Mouse (Mus musculus) lung, postnatal 14 days (tissue): Measurements from ENCODE around the gene Gfod2.

ENCODE experiments used
- DNase-seq: peaks from one replicate; pipeline ENCODE4 v3.0.0; 2021

Gfod2 gene

DNA sequence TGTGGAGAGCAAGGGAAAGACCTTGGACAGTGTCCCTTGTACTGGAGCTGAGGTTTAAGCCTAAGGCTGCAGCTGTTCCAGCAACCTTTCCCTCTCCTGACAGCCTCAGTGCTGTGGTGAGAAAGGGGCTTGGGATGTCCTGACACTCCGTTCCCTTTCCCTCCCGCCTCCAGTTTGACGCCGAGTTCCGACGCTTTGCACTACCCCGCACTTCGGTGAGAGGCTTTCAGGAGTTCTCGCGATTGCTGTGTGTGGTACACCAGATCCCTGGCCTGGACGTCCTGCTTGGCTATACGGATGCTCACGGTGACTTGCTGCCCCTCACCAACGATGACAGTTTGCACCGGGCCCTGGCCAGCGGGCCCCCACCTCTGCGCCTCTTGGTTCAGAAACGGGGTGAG is 56.5 kb downstream of the Gfod2 start:
- DNase-seq, result no peak

DNA sequence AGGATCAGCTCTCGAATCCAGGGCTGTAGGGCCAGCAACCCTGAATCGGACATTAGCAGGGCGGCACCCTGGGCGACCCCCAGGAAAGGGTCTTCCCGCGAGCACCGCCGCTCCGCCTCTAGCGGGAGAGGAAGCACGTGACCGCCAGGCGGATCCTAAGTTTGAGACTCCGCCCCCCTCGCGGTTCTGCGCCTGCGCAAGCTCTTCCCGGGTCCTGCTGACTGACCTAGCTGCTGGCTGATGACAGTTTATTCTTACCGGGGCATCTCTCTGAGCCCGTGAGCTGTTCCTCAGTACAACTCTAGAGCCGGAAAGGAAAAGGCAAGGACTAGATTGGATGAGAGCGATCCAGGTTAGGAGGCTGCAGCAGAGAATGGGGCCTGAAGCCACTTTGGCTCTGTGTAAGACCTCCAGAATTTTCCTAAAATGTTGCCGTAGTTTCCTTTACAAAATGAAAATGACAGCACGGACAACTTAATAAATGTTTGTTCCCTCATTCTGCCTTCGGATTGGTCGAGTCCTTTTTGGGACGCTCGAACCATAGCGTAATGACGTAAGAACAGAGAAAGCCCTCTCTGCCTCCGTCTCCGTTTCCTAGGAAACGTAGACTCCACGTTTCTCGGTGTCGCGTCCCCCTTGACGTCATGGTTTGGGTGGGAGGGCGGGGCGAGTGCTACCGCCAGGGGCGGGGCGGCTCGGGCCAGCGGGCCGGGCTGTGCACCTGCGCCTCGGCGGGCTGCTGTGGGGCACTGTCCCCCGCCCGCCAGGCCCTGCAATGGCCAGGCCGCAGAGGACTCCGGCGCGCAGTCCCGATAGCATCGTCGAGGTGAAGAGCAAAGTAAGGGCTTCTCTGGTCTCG is 57.3 kb downstream of the Gfod2 start, which contains the start of the genes Acd and Pard6a:
Gene Acd, minus strand, starts transcription at position 137 of the 859 bp plus-strand sequence.
Gene Pard6a, plus strand, starts transcription at position 183 of the 859 bp plus-strand sequence.
- peak; percentile 98 for DNase-seq

DNA sequence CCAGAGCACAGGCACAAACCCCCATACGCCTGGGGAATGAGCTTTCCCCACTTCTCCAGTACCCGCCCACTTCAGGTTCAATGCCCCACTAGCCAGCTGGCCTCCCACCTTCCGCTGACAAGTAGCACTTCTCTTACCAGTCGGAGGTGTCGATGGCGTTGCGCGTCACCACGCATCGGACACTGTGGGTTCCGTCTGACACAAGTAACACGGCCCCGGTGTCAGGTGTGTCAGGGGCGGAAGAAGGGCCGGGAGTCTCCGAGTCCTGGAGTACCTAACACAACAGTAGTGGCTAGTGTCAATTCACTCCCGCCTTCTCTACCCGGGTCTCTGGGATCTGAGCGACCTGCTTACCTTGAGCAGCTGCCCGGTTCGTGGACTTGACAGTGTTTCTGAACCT is 57.9 kb downstream of the Gfod2 start:
- DNase-seq, result peak; percentile 52

DNA sequence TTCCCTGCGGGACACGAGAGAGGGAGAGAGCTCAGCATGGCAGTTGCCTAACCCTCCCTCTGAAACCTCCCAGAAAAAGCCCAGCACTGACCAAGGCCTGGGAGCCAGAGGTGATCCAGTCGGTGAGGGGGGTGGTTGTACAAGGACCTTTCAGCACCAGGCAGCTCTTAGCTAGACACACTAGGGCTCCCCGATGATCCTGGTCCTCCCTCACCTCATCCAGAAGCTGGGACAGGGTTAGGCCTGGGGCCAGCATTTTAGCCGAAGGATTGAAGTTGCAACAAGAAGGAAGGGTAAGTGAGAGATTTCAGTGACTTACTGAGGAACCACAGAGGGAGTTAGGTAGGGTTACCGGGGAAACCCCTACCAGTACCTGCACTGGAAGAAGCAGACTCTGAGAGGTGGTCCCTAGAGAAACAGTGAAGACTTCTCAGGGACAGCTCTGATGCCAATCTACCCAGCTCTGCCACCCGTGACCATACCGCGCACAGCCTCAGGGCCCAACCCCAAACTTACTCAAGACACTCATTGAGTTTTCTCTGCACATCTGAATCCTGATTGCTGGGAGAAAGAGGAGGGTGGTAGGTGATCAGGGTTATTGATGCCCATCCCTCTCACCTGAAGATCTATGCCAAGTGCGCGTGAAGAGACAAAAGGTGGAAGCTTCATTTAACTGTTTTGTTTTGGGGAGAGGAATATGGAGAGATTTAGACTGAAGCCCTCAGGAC is 58.8 kb downstream of the Gfod2 start:
- no peak for DNase-seq

DNA sequence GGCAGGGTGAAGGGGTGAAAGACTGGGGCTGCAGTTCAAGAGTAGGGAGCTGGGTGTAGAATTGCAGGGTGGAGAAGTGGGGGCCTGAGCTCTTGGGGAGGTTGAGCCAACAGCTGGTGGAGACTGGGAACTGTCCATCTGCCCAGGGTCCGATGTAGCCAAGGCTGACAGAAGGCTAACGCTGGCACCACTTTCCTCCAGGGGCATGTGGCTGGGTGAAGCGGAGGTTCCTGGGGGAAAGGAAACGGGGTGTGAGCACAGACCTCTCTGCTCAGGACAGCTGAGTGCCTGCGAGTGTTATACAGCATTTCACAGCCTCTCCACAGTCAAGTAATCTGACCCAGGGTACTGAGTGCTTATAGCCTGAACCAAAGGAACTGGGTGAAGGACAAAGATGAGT is 59.7 kb downstream of the Gfod2 start:
- DNase-seq, result no peak

DNA sequence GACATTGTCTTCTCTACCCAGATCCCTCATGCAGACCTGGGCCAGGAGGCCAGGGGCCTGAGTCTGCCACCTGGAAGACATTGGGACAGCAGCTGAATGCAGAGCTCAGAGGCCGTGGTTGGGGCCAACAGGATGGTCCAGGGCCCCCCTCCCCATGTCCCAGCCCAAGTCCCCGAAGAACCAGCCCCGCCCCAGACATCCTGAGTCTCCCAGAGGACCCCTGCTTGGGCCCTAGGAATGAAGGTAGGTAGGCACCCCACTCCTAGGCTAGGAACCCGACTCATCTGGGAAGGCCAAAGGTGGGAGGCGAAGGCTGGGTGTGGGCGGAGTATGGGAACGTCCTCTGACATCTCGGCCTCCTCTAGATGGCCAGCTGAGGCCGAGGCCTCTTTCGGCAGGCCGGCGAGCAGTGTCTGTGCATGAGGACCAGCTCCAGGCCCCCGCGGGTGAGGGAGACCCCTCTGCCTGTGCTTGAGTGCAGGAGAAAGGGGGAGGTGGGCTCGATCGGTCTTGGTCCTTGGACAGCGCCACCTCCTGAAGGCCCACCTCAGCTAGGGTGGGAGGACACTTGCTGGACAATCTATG is 61.2 kb downstream of the Gfod2 start:
- no peak for DNase-seq

DNA sequence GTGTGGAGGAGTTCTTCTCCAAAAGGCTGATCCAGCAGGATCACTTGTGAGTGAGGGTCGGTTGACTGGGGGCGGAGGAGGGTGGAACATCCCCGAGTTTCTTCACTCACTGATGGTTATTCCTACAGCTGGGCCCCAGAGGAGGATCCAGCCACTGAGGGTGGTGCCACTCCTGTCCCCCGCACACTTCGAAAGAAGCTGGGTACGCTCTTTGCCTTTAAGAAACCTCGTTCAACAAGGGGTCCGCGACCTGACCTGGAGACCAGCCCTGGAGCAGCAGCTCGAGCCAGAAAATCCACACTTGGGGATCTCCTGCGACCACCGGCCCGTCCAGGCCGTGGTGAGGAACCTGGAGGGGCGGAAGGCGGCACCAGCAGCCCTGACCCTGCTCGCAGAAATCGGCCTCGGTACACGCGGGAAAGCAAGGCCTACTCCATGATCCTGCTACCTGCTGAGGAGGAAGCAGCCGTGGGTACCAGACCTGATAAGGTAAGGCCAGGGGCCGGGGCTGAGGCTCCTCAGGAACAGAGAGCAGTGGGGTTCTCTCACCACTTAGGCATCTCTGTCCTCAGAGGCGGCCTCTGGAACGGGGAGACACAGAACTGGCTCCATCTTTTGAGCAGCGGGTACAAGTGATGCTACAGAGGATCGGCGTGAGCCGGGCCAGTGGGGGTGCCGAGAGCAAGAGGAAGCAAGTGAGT is 63.2 kb downstream of the Gfod2 start:
- no peak for DNase-seq

DNA sequence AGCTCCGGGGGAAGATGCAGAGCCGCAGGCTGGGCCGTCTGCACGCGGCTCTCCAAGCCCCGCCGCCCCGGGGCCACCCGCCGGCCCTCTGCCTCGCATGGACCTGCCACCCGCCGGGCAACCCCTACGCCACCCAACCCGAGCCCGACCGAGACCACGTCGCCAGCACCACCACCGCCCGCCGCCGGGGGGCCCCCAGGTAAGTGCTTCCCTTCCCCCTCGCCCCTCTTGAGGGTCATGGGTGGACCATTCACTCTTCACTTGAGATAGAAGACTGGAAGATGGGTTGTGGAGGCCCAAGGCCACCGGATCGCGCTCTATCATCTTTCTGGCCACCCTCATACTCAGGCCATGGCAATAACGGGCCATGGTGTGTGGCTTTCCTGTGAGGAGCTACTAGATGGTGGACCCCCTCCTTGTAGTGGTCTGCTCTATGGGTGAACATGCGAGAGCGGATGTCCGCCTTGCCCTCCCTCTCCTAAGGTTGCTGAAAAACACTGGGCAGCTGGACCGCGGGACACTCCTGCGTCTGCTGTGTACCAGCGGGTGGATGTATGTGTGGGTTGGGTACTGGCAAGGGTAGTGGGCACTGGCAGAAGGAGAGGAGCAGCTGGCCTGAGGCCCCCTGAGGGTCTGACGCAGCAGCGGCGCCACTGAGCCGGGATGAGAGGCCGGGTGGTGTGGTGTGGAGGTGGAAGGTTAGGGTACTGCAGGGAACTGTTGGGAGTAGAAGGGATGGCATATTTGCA is 64.2 kb downstream of the Gfod2 start:
- DNase-seq, result no peak

DNA sequence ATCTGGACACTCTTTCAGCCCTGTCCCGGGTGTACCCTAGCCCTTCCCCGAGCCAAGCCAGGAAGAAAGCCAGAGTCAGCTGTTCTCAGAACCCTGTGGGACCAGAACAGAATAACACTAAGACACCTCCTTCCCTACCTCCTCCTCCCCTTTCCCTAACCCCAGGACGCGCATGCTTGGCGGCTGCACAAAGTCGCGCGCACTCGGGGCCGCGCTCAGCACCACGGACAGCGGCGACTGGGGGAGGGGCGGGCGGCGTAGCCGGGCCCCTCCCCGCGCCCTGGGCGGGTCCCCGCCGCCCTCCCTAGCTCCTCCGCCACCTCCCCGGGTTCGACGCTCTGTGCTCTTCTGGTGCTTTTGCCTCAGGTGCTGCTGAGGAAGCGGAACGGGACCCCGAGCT is 64.8 kb downstream of the Gfod2 start:
- peak; percentile 75 for DNase-seq

DNA sequence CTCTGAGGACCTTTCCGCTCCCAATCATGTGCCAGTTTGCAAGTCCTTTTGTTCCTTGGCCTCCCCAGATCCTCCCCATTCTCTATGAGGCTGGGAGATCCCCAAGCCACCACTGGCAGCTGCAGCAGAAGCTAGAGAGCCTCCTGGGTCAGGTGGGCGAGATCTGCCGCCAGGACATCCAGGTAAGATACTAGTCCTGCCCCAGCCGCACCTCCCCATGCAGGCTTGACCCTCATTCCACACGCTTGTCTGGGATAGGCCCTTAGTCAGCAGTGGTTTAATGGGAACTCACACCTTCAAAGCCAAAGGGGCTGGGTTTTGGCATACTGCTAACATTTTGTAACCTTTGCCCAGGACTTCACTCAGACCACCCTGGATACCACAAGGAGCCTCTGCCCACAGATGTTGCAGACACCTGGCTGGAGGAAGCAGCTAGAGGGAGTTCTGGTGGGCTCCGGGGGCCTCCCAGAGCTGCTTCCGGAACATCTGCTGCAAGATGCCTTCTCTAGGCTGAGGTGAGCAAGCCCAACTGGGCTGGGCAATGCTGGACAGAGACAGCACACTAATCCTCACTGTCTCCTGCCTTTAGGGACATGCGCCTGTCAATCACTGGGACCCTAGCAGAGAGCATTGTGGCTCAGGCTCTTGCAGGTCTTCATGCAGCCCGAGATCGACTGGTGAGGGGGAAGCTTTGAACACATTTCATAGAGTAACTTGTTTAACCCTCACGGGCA is 65.8 kb downstream of the Gfod2 start:
- DNase-seq, result no peak

DNA sequence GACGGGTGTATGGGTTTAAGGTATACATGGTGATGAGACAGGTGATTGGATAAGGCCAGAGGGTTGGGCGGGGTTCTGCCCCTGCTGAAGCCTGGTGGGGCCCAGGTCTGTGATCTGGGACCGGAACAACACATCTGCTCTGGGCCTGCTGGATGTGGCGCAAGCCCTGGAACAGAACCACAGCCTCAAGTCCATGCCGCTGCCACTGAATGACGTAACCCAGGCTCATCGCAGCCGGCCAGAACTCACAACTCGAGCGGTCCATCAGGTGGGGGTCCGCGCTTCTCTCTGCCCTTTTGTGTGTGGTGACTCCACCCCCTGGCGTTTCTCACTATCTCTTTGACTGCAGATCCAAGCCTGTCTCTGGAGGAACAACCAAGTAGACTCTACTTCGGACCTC is 67.5 kb downstream of the Gfod2 start:
- no peak for DNase-seq

DNA sequence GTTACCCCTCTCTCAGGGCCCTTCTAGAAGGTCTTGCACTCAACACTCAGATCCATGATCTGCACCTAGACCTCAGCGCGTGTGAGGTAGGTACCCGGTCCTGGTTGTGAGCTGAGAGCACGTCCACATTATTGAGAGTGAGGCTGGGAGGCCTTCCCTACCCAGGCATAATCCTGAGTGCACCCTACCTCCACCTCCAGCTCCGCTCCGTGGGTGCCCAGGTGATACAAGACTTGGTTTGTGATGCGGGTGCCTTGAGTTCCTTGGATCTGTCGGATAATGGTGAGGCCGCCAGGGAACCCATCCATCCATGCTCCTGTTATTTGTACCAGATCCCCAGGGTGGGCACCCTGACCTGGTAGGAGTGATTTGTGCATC is 68.5 kb downstream of the Gfod2 start:
- DNase-seq, result no peak

DNA sequence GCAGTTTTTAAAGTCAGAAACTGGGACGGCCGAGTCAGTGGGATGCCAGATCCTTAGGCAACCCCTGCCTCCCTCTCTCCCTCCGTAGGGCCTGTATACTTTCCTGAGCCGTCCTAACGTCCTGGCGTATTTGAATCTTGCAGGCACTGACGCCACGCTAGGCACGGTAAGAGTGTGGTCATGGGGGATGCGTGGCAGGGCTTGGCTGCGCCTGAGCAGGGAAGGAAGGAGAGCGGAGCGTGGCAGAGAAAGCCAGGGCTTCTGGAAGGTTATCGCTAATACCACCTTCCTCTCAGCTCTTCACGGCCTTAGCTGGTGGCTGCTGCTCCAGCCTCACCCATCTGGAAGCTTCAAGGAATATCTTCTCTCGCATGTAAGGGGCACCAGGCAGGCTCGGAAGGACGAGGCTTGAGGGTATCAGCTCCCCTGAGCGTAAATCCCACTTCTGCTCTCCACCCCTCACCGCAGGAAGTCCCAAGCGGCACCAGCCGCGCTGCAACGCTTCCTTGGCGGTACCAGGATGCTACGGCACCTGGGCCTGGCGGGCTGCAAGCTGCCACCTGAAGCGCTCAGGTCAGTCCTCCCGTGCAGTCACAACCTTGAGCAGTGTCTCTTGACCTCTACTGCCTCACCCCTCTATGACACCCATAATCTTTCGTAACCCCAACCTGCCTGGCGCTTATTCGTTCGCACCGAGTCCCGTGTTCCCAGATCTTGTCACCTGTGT is 69.0 kb downstream of the Gfod2 start:
- DNase-seq, result no peak

DNA sequence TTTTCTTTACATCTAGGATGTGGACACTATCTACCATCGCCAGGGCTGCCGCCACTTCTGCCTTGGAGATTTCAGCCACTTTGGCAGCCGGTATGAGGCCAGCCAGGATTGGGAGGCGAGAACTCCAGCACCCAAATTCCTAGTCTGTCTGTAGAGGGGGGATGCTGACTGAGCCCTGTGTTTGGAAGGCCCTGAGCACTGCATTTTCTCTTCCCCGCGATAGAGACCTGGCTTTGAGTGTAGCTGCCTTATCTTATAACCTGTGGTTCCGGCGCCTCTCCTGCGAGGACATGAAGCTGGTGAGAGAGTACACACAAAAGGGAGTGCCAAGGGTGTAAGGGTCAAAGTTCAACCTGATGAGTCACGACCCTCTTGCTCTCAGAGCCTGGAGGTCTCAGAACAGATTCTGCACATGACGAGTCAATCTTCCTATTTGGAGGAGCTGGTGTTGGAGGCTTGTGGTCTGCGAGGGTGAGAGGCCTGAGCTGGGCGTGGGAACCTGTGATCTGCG is 70.2 kb downstream of the Gfod2 start:
- DNase-seq, result no peak

DNA sequence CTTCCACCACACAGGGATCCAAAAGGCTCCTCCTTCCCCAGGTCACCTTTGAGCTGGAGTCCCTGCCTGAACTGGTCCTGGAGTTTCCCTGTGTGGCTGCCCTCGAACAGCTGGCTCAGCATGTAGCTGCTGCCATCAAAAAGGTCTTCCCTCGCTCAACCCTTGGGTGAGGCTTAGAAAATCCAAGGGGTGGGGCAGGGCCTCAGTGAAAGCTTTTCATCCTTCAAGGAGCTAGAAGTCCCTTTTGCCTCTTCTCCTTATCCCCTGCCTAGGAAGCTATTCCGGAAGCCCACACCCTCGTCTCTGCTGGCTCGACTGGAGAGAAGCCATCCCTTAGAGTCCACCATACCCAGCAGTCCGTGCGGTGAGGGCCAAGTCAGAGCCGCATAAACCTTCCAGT is 71.0 kb downstream of the Gfod2 start:
- DNase-seq, result no peak

DNA sequence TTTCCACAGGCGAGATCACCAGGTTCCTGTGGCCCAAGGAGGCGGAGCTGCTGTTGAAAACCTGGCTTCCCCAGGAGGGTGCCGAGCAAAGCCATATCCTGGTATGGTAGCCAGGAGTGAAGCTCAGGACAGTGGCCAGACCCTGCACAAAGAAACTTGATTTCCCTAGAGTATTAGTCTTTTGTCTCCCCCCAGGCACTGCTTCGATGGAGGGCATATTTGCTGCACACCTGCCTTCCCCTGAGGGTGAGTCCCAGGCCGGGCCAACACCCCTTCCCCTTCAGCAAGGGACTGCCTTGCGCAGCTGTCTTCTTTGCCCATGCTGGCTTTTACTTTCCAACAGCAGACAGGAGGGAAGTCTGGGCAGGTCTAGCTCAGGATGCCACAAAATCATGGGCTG is 71.9 kb downstream of the Gfod2 start:
- DNase-seq, result no peak

DNA sequence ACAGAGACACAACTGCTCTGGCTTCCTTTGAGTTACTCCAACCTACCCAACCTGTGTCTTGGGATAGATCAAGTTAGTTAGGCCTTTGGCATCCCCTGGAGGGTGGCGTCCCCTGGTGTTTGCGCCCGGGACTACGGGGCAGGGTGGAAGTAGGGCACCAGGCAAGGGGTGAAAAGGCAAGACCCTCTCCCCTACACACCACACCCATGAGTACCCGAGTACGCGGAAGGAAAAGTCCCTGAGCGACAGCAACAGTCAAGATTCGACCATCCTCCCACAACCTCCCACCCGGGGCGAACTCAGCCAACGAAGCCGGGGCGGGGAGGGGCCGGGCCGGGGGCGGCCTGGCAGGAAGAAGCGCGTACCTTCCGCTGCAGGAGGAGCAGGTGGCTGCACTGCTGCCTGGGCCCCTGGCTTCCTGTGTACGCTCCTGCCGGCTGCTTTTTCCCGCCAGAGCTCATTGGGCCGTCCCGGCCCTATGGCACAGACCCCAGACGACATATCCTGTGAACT is 72.6 kb downstream of the Gfod2 start, which contains the start of gene Carmil2:
Gene Carmil2, plus strand, starts transcription at position 479 of the 513 bp plus-strand sequence.
- peak; percentile 80 for DNase-seq

DNA sequence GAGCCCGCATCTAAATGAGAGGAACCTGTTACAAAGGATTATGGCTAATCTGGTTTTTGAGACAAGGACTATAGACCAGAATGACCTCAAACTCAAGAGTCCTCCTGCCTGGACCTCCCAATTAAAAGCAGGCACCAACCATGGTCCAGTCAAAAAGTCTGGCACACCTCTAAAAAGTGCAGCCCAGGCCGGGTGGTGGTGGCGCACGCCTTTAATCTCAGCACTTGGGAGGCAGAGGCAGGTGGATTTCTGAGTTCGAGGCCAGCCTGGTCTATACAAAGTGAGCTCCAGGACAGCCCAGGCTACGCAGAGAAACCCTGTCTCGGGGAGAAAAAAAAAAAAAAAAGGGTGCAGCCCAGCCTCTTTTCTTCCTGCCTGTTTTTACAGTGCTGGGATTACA is 73.1 kb downstream of the Gfod2 start:
- DNase-seq, result no peak

DNA sequence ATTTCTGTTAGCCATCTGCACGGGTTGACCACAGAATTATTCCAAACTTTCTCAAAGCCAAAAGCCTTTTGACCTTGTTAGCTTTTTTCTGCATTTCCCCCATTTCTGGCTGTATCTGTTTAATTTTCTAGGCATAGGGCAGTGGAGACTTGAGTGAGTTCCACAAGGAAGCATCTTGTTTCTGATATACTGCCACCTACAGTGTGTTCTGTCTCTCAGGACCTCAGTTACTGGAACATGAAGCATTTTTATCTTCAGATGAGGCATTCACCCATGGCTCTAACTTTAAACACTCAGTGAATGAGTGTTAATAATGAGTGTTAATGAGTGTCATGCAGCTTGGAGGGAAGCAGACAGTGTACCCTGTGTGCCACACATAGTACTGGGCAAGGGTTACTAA is 80.6 kb downstream of the Gfod2 start:
- DNase-seq, result no peak
